Mouse (Mus musculus): ENCODE measurements at regions not wholly inside any gene's neighbourhood (a gene's known extent, or its start where the extent isn't known, plus 50 kb on each side); places are given as distances from the start of the nearest gene placed in this dataset.

DNA sequence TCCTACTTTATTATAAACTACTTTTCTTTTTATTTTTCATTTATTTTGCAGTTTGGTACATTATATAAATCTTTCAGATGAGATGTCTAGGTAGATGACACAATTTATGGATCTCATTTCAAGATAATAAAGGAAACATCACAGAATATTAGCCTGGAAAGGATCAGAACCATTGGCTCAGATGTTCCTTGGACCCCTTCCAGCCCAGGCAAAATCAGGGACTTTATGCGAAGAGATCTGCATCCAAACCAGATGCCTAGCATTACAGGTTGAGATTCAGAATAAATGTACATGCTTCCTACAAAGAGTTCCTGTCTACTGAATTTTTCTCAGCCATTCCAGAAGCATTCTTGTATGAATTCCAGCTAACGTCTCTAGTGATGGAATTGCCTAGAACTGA is 650.6 kb downstream of the Cdk5rap2 start:
- no peak for TF ChIP-seq MAFK (IDR thresholded peaks at IDR 0.05; ENCODE audit: insufficient read depth, low read depth, low read length)
- no peak for TF ChIP-seq ZNF384 (IDR thresholded peaks at IDR 0.05; ENCODE audit: low read depth, low read length)
- TF ChIP-seq ZC3H11A (IDR thresholded peaks at IDR 0.05; ENCODE audit: borderline replicate concordance, low read depth, low read length), result no peak
- no peak for TF ChIP-seq CHD2 (IDR thresholded peaks at IDR 0.05; ENCODE audit: low read depth, low read length)
- TF ChIP-seq HCFC1 (IDR thresholded peaks at IDR 0.05; ENCODE audit: borderline replicate concordance, insufficient read depth, low read length), result no peak

Data from ES-E14 (cell line).